Mouse (Mus musculus) spleen, adult 2 months (tissue): ENCODE data around the gene Armc9.

Experiments
- CTCF ChIP-seq: fragments of 200-500 bp; IDR thresholded peaks from 2 replicates; pipeline ENCODE4 v1.5.1; 2011; ENCODE audit warnings: mild to moderate bottlenecking, inconsistent platforms; ENCODE audit not compliant: insufficient read depth, insufficient read length, insufficient replicate concordance; ENCODE audit errors: extremely low read depth
- POLR2A ChIP-seq: fragments of 200-500 bp; IDR thresholded peaks from 2 replicates; pipeline ENCODE4 v1.6.1; 2011; ENCODE audit warnings: low read depth, low read length, inconsistent platforms

GRCm38 (mm10) chr1:86232631-86233030, 78.1 kb downstream of the Armc9 start:
- TF ChIP-seq CTCF (no peak), POLR2A (no peak)
